Mouse (Mus musculus) cerebellum, postnatal 36 days (tissue): Measurements from ENCODE around the gene Cox5b.
"Not testable (repeated sequence)": the region's sequence is repeated elsewhere in the genome, so short reads cannot be mapped to it uniquely, and the experiment has no call there.

Experiments used
- DNase-seq, 2 experiments: peaks; one replicate each; pipeline ENCODE4 v3.0.0; 2021 to 2022; ENCODE audit warnings: mixed read lengths in 2 of 2

The Cox5b gene

GRCm38 (mm10) chr1:36691271-36692155 lies at the start of gene Cox5b:
Gene Cox5b, plus strand, starts transcription at chr1:36691449.
- peak; percentile 96 to 98 for DNase-seq

- DNase-seq = no peak
Observed at GRCm38 (mm10) chr1:36643957-36644614, 47.2 kb upstream of the Cox5b start.

GRCm38 (mm10) chr1:36644615-36645007 lies 46.6 kb upstream of the Cox5b start:
- no peak for DNase-seq

- no peak for DNase-seq
Observed at GRCm38 (mm10) chr1:36646285-36646684, 45.0 kb upstream of the Cox5b start.

- no peak for DNase-seq
Observed at GRCm38 (mm10) chr1:36647631-36648030, 43.6 kb upstream of the Cox5b start.

GRCm38 (mm10) chr1:36655039-36655438 lies 36.2 kb upstream of the Cox5b start:
- no peak for DNase-seq

GRCm38 (mm10) chr1:36656233-36656632 lies 35.0 kb upstream of the Cox5b start:
- DNase-seq = no peak

- no peak for DNase-seq
Observed at GRCm38 (mm10) chr1:36657658-36658415, 33.4 kb upstream of the Cox5b start.

- DNase-seq = no peak
Observed at GRCm38 (mm10) chr1:36658621-36659399, 32.4 kb upstream of the Cox5b start.

GRCm38 (mm10) chr1:36664457-36664856 lies 26.8 kb upstream of the Cox5b start:
- DNase-seq = peak; percentile 45 to 60

- no peak for DNase-seq
Observed at GRCm38 (mm10) chr1:36665165-36665723, 26.0 kb upstream of the Cox5b start.

- DNase-seq = no peak
Observed at GRCm38 (mm10) chr1:36665934-36666333, 25.3 kb upstream of the Cox5b start.

- DNase-seq = not testable (repeated sequence)
Observed at GRCm38 (mm10) chr1:36668007-36668406, 23.2 kb upstream of the Cox5b start.

- DNase-seq = no peak
Observed at GRCm38 (mm10) chr1:36670256-36670655, 21.0 kb upstream of the Cox5b start.

GRCm38 (mm10) chr1:36671260-36671659 lies 20.0 kb upstream of the Cox5b start:
- no peak for DNase-seq

- no peak for DNase-seq
Observed at GRCm38 (mm10) chr1:36672648-36673350, 18.4 kb upstream of the Cox5b start.

- DNase-seq = no peak
Observed at GRCm38 (mm10) chr1:36674936-36675335, 16.3 kb upstream of the Cox5b start.

GRCm38 (mm10) chr1:36680893-36681292 lies 10.4 kb upstream of the Cox5b start:
- no peak for DNase-seq

GRCm38 (mm10) chr1:36682620-36683355 lies 8.5 kb upstream of the Cox5b start, which contains the start of gene Fam178b:
Gene Fam178b, minus strand, starts transcription at chr1:36683183.
- DNase-seq = no peak

- DNase-seq = peak; percentile 80 to 83
Observed at GRCm38 (mm10) chr1:36683810-36684467, 7.3 kb upstream of the Cox5b start.
